Mouse (Mus musculus) adrenal gland, adult (tissue): Measurements from ENCODE around the gene Duoxa2.

Experiments
- DNase-seq, 2 experiments: peaks; one replicate each; pipeline ENCODE4 v3.0.0; 2022 to 2023; ENCODE audit warnings: low spot score in 1 of 2; ENCODE audit not compliant: inconsistent age in 2 of 2

Duoxa2 gene

DNA sequence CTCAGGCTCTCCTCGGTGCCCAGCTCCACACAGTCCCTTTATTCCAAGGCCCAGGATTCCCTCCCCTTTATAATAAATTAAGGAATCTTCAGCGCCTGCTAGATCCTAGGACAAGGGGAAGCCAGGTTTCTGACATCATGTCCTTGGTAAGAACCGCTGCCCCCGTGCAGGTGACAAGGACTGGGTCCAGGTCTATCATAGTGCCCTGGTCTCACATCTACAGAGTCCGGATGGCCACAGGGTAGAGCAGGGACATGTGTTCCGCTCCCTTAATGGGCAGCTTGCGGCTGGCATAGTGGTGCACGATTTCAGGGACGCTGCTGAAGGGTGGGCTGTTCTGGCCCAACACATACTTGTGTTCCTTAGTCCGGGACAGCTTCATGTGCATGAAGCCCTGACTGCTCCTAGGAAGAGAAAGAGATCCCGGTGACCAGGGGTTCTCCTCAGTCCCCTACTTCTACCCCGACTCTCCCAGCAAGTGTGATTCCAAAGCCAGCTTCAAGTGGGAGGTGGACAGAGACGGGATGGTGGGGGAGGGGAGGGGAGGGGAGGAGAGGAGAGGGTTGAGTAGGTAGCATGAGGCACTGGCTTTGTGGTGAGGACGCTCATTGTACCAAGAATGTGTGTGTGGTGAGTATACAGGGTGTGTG lies 50.6 kb downstream of the Duoxa2 start:
- no peak for DNase-seq

- no peak for DNase-seq
Measured at GRCm38 (mm10) chr2:122351156-122351930, 52.6 kb downstream of the Duoxa2 start.

GRCm38 (mm10) chr2:122351931-122352329 lies 53.2 kb downstream of the Duoxa2 start:
- peak in 1 of 2 experiments; percentile 65 for DNase-seq
